Mouse (Mus musculus) layer of hippocampus, postnatal 36 days (tissue): ENCODE data around the gene Tanc2. TPM values are rescaled to one million over a fixed set of nuclear protein-coding genes. Genes with fewer than 3 reads are reported as not detected.
A peak's percentile ranks its signal among the peaks of the same experiment; 100 is the strongest.

ENCODE experiments used
- DNase-seq, 2 experiments: peaks; one replicate each; pipeline ENCODE4 v3.0.0; 2022
- total RNA-seq, 2 experiments: library from RNA; stranded (reverse); gene quantifications; 2 replicates each; pipeline ENCODE4 v1.2.3; 2021

Tanc2 gene
- total RNA-seq: 100 to 1,000 TPM; 145 to 164 TPM

- DNase-seq: peak; percentile 54 to 59
Measured at GRCm38 (mm10) chr11:105589877-105590641, at the start of gene Tanc2. TSS of gene Tanc2 (plus strand) at chr11:105589986.

GRCm38 (mm10) chr11:105540781-105541180 lies 49.0 kb upstream of the Tanc2 start:
- no peak for DNase-seq

- no peak for DNase-seq
Measured at GRCm38 (mm10) chr11:105541366-105541765, 48.4 kb upstream of the Tanc2 start.

- no peak for DNase-seq
Measured at GRCm38 (mm10) chr11:105542129-105542528, 47.7 kb upstream of the Tanc2 start.

GRCm38 (mm10) chr11:105545801-105546200 lies 44.0 kb upstream of the Tanc2 start:
- no peak for DNase-seq

- DNase-seq: no peak
Measured at GRCm38 (mm10) chr11:105546393-105546792, 43.4 kb upstream of the Tanc2 start.

- DNase-seq: no peak
Measured at GRCm38 (mm10) chr11:105548383-105548782, 41.4 kb upstream of the Tanc2 start.

- no peak for DNase-seq
Measured at GRCm38 (mm10) chr11:105549164-105550121, 40.3 kb upstream of the Tanc2 start.

GRCm38 (mm10) chr11:105557285-105557684 lies 32.5 kb upstream of the Tanc2 start:
- no peak for DNase-seq

- no peak for DNase-seq
Measured at GRCm38 (mm10) chr11:105558091-105558490, 31.7 kb upstream of the Tanc2 start.

GRCm38 (mm10) chr11:105558803-105559505 lies 30.8 kb upstream of the Tanc2 start:
- DNase-seq: no peak

GRCm38 (mm10) chr11:105563546-105563945 lies 26.2 kb upstream of the Tanc2 start:
- no peak for DNase-seq

GRCm38 (mm10) chr11:105567221-105567641 lies 22.6 kb upstream of the Tanc2 start:
- peak; percentile 12 to 19 for DNase-seq

GRCm38 (mm10) chr11:105571996-105572395 lies 17.8 kb upstream of the Tanc2 start:
- no peak for DNase-seq

- peak in 1 of 2 experiments; percentile 5 for DNase-seq
Measured at GRCm38 (mm10) chr11:105574241-105574640, 15.5 kb upstream of the Tanc2 start.

GRCm38 (mm10) chr11:105577211-105577610 lies 12.6 kb upstream of the Tanc2 start:
- no peak for DNase-seq

GRCm38 (mm10) chr11:105582020-105582419 lies 7.8 kb upstream of the Tanc2 start:
- no peak for DNase-seq

- peak; percentile 91 to 92 for DNase-seq
Measured at GRCm38 (mm10) chr11:105589231-105589876, 432 bp upstream of the Tanc2 start.

- DNase-seq: peak in 1 of 2 experiments; percentile 15
Measured at GRCm38 (mm10) chr11:105591905-105592304, 2.1 kb downstream of the Tanc2 start.

- DNase-seq: no peak
Measured at GRCm38 (mm10) chr11:105602177-105602576, 12.4 kb downstream of the Tanc2 start.

- DNase-seq: no peak
Measured at GRCm38 (mm10) chr11:105626201-105626600, 36.4 kb downstream of the Tanc2 start.

- no peak for DNase-seq
Measured at GRCm38 (mm10) chr11:105643995-105644394, 54.2 kb downstream of the Tanc2 start.
